Mouse (Mus musculus) CH12.LX (cell line): ENCODE results near the gene Arpc3. TPM values are rescaled to one million over a fixed set of nuclear protein-coding genes. Genes with fewer than 3 reads are reported as not detected.
A peak's percentile ranks its signal among the peaks of the same experiment; 100 is the strongest.
"Not testable (repeated sequence)": the region's sequence is repeated elsewhere in the genome, so short reads cannot be mapped to it uniquely, and the experiment has no call there.

ENCODE experiments used
- DNase-seq: peaks from one replicate; pipeline ENCODE4 v3.0.0-alpha.2; 2013; ENCODE audit errors: extremely low read depth
- H3K27ac ChIP-seq: 2 replicates; pipeline ENCODE4 v1.5.1; 2012; ENCODE audit warnings: low read depth, mild to moderate bottlenecking, control low read depth, moderate library complexity; ENCODE audit not compliant: insufficient read depth
- H3K27me3 ChIP-seq: replicated peaks from 2 replicates; pipeline ENCODE3; 2012; ENCODE audit warnings: inconsistent platforms
- H3K36me3 ChIP-seq, 2 experiments: replicated peaks in 1 of 2; 2 replicates each; pipeline versions ENCODE3 to v1.6.1; 2012; ENCODE audit warnings: inconsistent platforms in 1 of 2, low read length in 1 of 2, mild to moderate bottlenecking in 1 of 2, mixed read lengths in 1 of 2, moderate library complexity in 1 of 2; ENCODE audit not compliant: control insufficient read depth in 1 of 2, insufficient read depth in 1 of 2
- H3K4me1 ChIP-seq, 2 experiments: 2 replicates each; pipeline ENCODE4 v1.6.1; 2012; ENCODE audit warnings: inconsistent platforms in 1 of 2, moderate library complexity in 1 of 2; ENCODE audit not compliant: insufficient read depth in 2 of 2, control insufficient read depth in 1 of 2
- H3K4me2 ChIP-seq: 2 replicates; pipeline ENCODE4 v1.6.1; 2012; ENCODE audit warnings: low read depth, mild to moderate bottlenecking, control low read depth; ENCODE audit not compliant: poor library complexity, insufficient read depth, severe bottlenecking
- H3K4me3 ChIP-seq, 3 experiments: fragments of 150-350 bp in 1 of 3; sonication (generic) in 1 of 3; replicated peaks in 1 of 3; 2 replicates each; pipeline versions ENCODE3 to v1.5.1; 2011 to 2012; ENCODE audit warnings: low read depth in 2 of 3, low read length in 2 of 3, mild to moderate bottlenecking in 2 of 3, moderate library complexity in 2 of 3, control low read depth in 1 of 3, improper control_type of control experiment in 1 of 3, inconsistent platforms in 1 of 3, mixed read lengths in 1 of 3; ENCODE audit not compliant: poor library complexity in 1 of 3
- H3K79me2 ChIP-seq: replicated peaks from 2 replicates; pipeline ENCODE4 v1.6.1; 2012; ENCODE audit warnings: mild to moderate bottlenecking, moderate library complexity; ENCODE audit not compliant: control insufficient read depth, poor library complexity, insufficient read depth, severe bottlenecking; ENCODE audit errors: extremely low read depth
- H3K9ac ChIP-seq: 2 replicates; pipeline ENCODE4 v1.6.1; 2012; ENCODE audit warnings: low read depth, mild to moderate bottlenecking, control low read depth, moderate library complexity; ENCODE audit not compliant: insufficient read depth
- H3K9me3 ChIP-seq: replicated peaks from 2 replicates; pipeline ENCODE3; 2012; ENCODE audit warnings: low read length, inconsistent platforms, mixed read lengths
- CHD2 ChIP-seq: IDR thresholded peaks from 2 replicates; pipeline ENCODE4 v1.6.1; 2011; ENCODE audit warnings: low read length, improper control_type of control experiment
- CTCF ChIP-seq, 2 experiments: IDR thresholded peaks in 1 of 2; conservative IDR thresholded peaks in 1 of 2; 2 replicates each; pipeline ENCODE4 v1.5.1; 2011 to 2012; ENCODE audit warnings: low read depth in 2 of 2, low read length in 2 of 2, improper control_type of control experiment in 1 of 2, inconsistent platforms in 1 of 2, mild to moderate bottlenecking in 1 of 2, moderate library complexity in 1 of 2
- GABPA ChIP-seq: IDR thresholded peaks from 2 replicates; pipeline ENCODE4 v1.6.1; 2012; ENCODE audit warnings: low read depth, low read length, improper control_type of control experiment, inconsistent platforms; ENCODE audit not compliant: insufficient replicate concordance
- HCFC1 ChIP-seq: IDR thresholded peaks from 2 replicates; pipeline ENCODE4 v1.6.1; 2012; ENCODE audit warnings: low read depth, mild to moderate bottlenecking, inconsistent platforms, low read length, improper control_type of control experiment
- IRF4 ChIP-seq: IDR thresholded peaks from 2 replicates; pipeline ENCODE4 v1.6.1; 2014; ENCODE audit warnings: low read depth, mild to moderate bottlenecking, inconsistent platforms, low read length, improper control_type of control experiment
- JUND ChIP-seq: conservative IDR thresholded peaks from 2 replicates; pipeline ENCODE4 v1.6.1; 2011; ENCODE audit warnings: low read depth, low read length, improper control_type of control experiment
- KAT2A ChIP-seq: IDR thresholded peaks from 2 replicates; pipeline ENCODE4 v1.6.1; 2012; ENCODE audit warnings: low read length, improper control_type of control experiment, inconsistent platforms; ENCODE audit not compliant: insufficient replicate concordance
- MAFK ChIP-seq: IDR thresholded peaks from 2 replicates; pipeline ENCODE4 v1.6.1; 2011; ENCODE audit warnings: low read length, improper control_type of control experiment; ENCODE audit not compliant: insufficient replicate concordance
- MAX ChIP-seq: IDR thresholded peaks from 2 replicates; pipeline ENCODE4 v1.6.1; 2011; ENCODE audit warnings: low read length, improper control_type of control experiment
- NELFE ChIP-seq: IDR thresholded peaks from 2 replicates; pipeline ENCODE4 v1.6.1; 2011; ENCODE audit warnings: low read depth, low read length, improper control_type of control experiment
- POLR2A ChIP-seq: IDR thresholded peaks from 2 replicates; pipeline ENCODE4 v1.6.1; 2011; ENCODE audit warnings: low read depth, mild to moderate bottlenecking, improper control_type of control experiment, low read length
- RAD21 ChIP-seq: IDR thresholded peaks from 2 replicates; pipeline ENCODE4 v1.6.1; 2011; ENCODE audit warnings: low read depth, mild to moderate bottlenecking, low read length, improper control_type of control experiment, moderate library complexity
- SIN3A ChIP-seq: IDR thresholded peaks from 2 replicates; pipeline ENCODE4 v1.6.1; 2012; ENCODE audit warnings: low read length, improper control_type of control experiment, inconsistent platforms
- SMC3 ChIP-seq: IDR thresholded peaks from 2 replicates; pipeline ENCODE4 v1.6.1; 2011; ENCODE audit warnings: low read depth, low read length, improper control_type of control experiment
- TCF12 ChIP-seq: IDR thresholded peaks from 2 replicates; pipeline ENCODE4 v1.6.1; 2014; ENCODE audit warnings: low read depth, mild to moderate bottlenecking, inconsistent platforms, low read length, improper control_type of control experiment
- USF1 ChIP-seq: IDR thresholded peaks from 2 replicates; pipeline ENCODE4 v1.6.1; 2014; ENCODE audit warnings: low read depth, mild to moderate bottlenecking, inconsistent platforms, low read length, improper control_type of control experiment
- ZKSCAN1 ChIP-seq: IDR thresholded peaks from 2 replicates; pipeline ENCODE4 v1.6.1; 2012; ENCODE audit warnings: low read depth, inconsistent platforms, low read length, improper control_type of control experiment, borderline replicate concordance
- ZMIZ1 ChIP-seq: IDR thresholded peaks from 2 replicates; pipeline ENCODE4 v1.6.1; 2012; ENCODE audit warnings: low read depth, mild to moderate bottlenecking, inconsistent platforms, low read length, improper control_type of control experiment
- dilution Hi-C: fragments of 300-500 bp; cut with MboI; formaldehyde crosslinking; loops from 2 replicates; pipeline ENCODE4 v1.14.3; 2020; ENCODE audit warnings: low sequenced_read_pairs; ENCODE audit not compliant: extremely low pct_unique_long_range_greater_than_20kb, extremely low pct_ligation_motif_present
- in situ Hi-C: fragments of 300-500 bp; cut with MboI; formaldehyde crosslinking; loops from 3 replicates; pipeline ENCODE4 v1.14.3; 2019; ENCODE audit warnings: low sequenced_read_pairs, low pct_ligation_motif_present, low pct_unique_long_range_greater_than_20kb, mixed read lengths
- polyA plus RNA-seq: library from polyadenylated mRNA; unstranded; fragments of >175 nt; gene quantifications from 2 replicates; pipeline ENCODE4 v1.2.1, GENCODE M21; 2012; ENCODE audit warnings: low read depth; ENCODE audit not compliant: insufficient read length
- total RNA-seq, 2 experiments: library from RNA; depleted of rRNA; stranded (reverse); fragments of 300-350 nt in 1 of 2; fragments of >200 nt in 1 of 2; gene quantifications; 2 replicates each; pipeline ENCODE4 v1.2.3; 2012 to 2014

The Arpc3 gene
- total and polyA plus RNA-seq, 3 experiments, result 256 to 543 (median 297) TPM

DNA sequence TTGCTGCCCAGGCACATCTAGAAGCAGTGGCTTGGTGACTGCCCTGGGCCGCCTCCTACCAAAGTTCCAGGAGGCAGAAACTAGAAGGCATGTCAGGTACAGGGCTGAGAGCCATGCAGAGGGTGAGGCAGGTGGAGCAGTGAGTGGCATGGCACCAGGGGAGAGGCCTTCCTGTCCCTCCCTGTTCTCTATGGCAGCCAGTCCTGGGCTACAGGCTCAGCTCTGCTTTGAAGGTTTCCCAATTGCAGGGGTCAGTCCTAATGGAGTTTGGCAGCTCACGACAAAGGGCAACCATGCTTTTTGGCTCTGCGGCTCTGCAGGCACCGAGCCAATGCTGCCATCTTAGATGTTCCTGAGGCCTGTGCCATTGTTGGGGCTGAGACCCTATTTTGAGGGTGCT is 62.8 kb downstream of the Arpc3 start:
- Histone ChIP-seq H3K9ac (no peak overlapping the region), H3K4me1 (no peaks in the 10 kb centered on the region), H3K27ac (no peak overlapping the region), H3K36me3 (peaks cover 68 to 96% of the 10 kb centered on the region in 2 experiments), H3K27me3 (no peaks in the 10 kb centered on the region), H3K4me3 (no peak overlapping the region), H3K79me2 (no peaks in the 10 kb centered on the region), H3K4me2 (no peak overlapping the region), H3K9me3 (no peaks in the 10 kb centered on the region)
- dilution Hi-C loops, result no loop called here
- in situ Hi-C loops, result no loop called here
- TF ChIP-seq TCF12 (no peak), NELFE (no peak), RAD21 (no peak), JUND (no peak), MAFK (no peak), IRF4 (no peak), USF1 (no peak)
- DNase-seq, result no peak

DNA sequence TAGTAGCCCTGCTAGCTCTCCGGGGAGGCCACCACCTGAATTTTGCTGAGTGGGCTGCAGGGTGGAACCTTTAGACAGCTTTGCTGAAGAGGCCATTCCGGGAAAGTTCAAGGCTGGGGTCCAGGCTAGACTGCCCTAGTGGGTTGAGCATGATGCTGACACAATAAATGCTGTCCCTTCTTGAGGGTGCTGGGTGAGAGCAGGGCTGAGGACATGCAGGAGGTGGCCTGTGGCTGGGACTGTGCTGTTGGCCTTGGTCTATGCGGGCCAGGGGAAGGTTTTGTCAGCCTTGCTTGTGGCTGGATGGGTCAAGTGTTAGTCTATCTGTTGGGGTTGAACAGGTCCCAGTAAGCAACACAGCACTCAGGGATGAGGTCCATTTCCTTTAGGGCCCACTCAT is 63.2 kb downstream of the Arpc3 start:
- no peaks in the 10 kb centered on the region for H3K9me3 ChIP-seq
- H3K27me3 ChIP-seq, result no peaks in the 10 kb centered on the region
- H3K79me2 ChIP-seq, result no peaks in the 10 kb centered on the region
- no peak overlapping the region for H3K9ac ChIP-seq
- no peak overlapping the region for H3K4me3 ChIP-seq
- H3K27ac ChIP-seq, result no peak overlapping the region
- DNase-seq, result no peak
- no peak overlapping the region for H3K4me2 ChIP-seq
- dilution Hi-C loops, result no loop called here
- H3K36me3 ChIP-seq, result peaks cover 71 to 97% of the 10 kb centered on the region in 2 experiments
- in situ Hi-C loops, result no loop called here
- TF ChIP-seq MAX, result no peak
- TF ChIP-seq KAT2A, result no peak
- no peak for TF ChIP-seq SIN3A
- no peak for TF ChIP-seq GABPA
- TF ChIP-seq RAD21, result no peak
- TF ChIP-seq ZMIZ1, result no peak
- TF ChIP-seq JUND, result no peak
- no peak for TF ChIP-seq CHD2
- TF ChIP-seq SMC3, result no peak
- TF ChIP-seq CTCF (conservative IDR thresholded peaks at IDR 0.05 in 1 of 2, IDR thresholded peaks at IDR 0.05 in 1 of 2; ENCODE audit: low read depth in 2 of 2, low read length in 2 of 2), result no peak
- no peak for TF ChIP-seq HCFC1
- 0 out of 4 replicates have a peak, but pooled peaks cover 0 to 2% of the 10 kb centered on the region in 2 experiments for H3K4me1 ChIP-seq

DNA sequence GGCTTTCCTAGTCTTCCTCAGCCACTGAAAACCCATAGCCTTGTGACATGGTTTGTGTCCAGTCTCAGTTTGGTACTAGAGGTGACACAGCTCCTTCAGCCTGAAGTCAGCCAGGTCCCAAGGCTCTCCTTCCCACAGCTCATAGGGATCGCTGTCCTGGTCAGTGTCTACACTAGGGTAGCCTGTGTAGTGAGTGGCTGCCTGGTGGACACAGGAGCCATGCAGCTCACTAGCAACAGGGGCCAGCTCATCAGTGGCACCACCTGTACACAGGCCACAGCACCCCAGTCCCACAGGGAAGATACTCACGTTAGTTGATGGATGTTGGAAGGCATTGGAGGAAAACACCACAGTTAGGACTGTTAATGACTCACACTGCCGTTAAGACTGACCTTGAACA is 63.9 kb downstream of the Arpc3 start:
- dilution Hi-C loops, result no loop called here
- H3K79me2 ChIP-seq, result no peaks in the 10 kb centered on the region
- no peak overlapping the region for H3K27ac ChIP-seq
- in situ Hi-C loops, result no loop called here
- no peak overlapping the region for H3K4me2 ChIP-seq
- H3K4me3 ChIP-seq, result no peak overlapping the region
- H3K4me1 ChIP-seq, result 0 out of 4 replicates have a peak, but pooled peaks cover 0 to 3% of the 10 kb centered on the region in 2 experiments
- H3K27me3 ChIP-seq, result no peaks in the 10 kb centered on the region
- H3K9me3 ChIP-seq, result no peaks in the 10 kb centered on the region
- no peak for DNase-seq
- 0 out of 2 replicates have a peak, but pooled peaks have one; percentile 9 for TF ChIP-seq POLR2A
- TF ChIP-seq ZKSCAN1, result no peak
- peaks cover 78 to 99% of the 10 kb centered on the region in 2 experiments for H3K36me3 ChIP-seq
- no peak overlapping the region for H3K9ac ChIP-seq

DNA sequence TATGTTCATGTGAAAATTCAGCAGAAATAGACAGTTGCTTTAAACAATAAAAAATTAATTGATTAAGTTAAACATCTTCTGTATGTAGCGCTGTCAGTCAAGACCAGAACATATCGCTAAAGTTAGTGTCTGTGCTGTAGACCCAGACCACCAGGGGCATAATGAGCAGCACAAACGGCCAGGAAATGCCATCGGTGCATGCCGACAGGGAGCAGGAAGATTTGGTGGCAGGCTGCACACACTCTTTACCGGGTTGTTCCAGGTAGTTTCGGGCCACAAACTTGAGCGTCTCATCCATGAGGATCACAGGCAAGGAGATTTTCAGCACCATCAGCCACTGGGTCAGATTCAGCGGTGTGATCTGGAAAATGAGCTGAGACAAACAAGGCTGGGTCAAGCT is 65.4 kb downstream of the Arpc3 start:
- dilution Hi-C loops, H3K4me3 ChIP-seq, H3K27ac ChIP-seq, H3K4me1 ChIP-seq, in situ Hi-C loops, H3K79me2 ChIP-seq, DNase-seq, H3K4me2 ChIP-seq, H3K9ac ChIP-seq, H3K27me3 ChIP-seq, H3K9me3 ChIP-seq: not testable (repeated sequence)
- H3K36me3 ChIP-seq, result peaks cover 89 to 100% of the 10 kb centered on the region in 2 experiments
